Mouse (Mus musculus): ENCODE measurements at regions not wholly inside any gene's neighbourhood (a gene's known extent, or its start where the extent isn't known, plus 50 kb on each side); places are given as distances from the start of the nearest gene placed in this dataset.

DNA sequence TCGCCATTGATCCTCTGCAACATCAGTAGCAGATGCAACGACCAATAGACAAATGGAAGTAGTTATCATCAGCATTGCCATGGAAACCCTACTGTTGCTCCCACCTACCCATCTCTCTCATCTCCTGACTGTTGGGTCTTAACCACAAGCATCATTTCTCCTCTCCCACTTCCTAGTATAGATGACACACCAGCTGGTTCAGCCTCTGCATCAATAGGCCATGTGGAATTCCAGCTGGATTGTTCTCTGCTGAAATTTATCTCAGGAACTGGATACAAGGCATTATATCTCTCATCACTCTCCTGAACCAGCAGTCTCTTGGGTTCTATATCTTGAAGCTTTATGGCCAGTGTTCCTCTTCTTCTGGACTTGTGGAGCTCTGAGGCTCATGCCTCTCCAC is 219.3 kb downstream of the Ice1 start:
- TF ChIP-seq CTCF (conservative IDR thresholded peaks at IDR 0.05; ENCODE audit: low read length) (no peak), POU5F1 (IDR thresholded peaks at IDR 0.05; ENCODE audit: borderline replicate concordance, low read length) (no peak)

All from E14TG2a.4 (cell line).